In the genomic region with DNA sequence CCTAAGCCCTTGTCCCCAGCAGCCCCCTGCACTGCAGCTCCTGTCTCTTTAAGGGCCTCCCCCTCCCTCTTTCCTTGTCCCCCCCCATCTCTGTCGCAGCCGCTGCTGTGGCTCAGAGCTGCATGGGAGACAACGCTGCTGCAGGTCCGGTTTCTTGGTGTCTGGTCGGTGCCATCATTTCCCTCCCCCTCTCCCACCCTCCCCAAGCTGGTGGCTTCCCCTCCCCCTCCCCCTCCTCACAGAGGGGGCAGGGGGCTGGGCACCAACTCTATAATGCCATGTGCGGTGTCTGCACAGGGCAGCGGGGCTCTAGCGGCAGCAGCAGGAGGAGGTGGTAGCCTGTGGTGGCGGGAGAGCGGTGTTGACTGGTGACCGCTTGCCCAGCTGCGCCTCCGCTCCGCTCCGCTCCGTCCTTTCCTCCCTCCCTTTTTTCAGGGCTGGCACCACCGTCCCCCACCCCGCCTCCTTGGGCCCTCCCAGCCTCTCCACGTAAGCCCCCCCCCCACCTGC, we compare ENCODE assay signal across 7 mouse cellular contexts. TPM values are rescaled to one million over a fixed set of nuclear protein-coding genes. Genes with fewer than 3 reads are reported as not detected.
DNase-seq lines count a peak whose midpoint lies in the region; ATAC-seq and TF ChIP-seq lines count a peak whose summit lies in the region.

No protein-coding gene starts in this region.

- H3K4me1 ChIP-seq in lung, adult 2 months (ENCODE audit: control insufficient read depth, insufficient read depth, low read length) = 0 out of 2 replicates have a peak, but pooled peaks cover 6% of the 10 kb centered on the region
- H3K4me1 ChIP-seq in hindbrain, embryonic 12.5 days = peaks cover 26% of the 10 kb centered on the region
- H3K4me1 ChIP-seq in midbrain, postnatal 0 days (ENCODE audit: insufficient read depth, low read length) = peaks cover 15% of the 10 kb centered on the region

- H3K27me3 ChIP-seq in hindbrain, embryonic 12.5 days = peaks cover 25% of the 10 kb centered on the region
- no peaks in the 10 kb centered on the region for H3K27me3 ChIP-seq in midbrain, postnatal 0 days (ENCODE audit: insufficient read depth, low read length)

- H3K27ac ChIP-seq in hindbrain, embryonic 12.5 days = peak overlapping the region; percentile 91
- H3K27ac ChIP-seq in midbrain, postnatal 0 days (ENCODE audit: low read depth, low read length) = peak overlapping the region; percentile 83

- WGBS in lung, adult 2 months = 1% methylated on average over 10 of the region's 19 CpGs
- WGBS in hindbrain, embryonic 12.5 days = 1% methylated on average over 14 of the region's 19 CpGs
- WGBS in midbrain, postnatal 0 days = 2% methylated on average over 10 of the region's 19 CpGs

- ATAC-seq in hindbrain, embryonic 12.5 days (ENCODE audit: low FRiP score) = peak; percentile 77
- peak; percentile 75 for ATAC-seq in midbrain, postnatal 0 days (ENCODE audit: low FRiP score)

- TF ChIP-seq CTCF in lung, adult 2 months (IDR thresholded peaks at IDR 0.05; ENCODE audit: insufficient read depth, low read length) = no peak
- TF ChIP-seq CTCF in midbrain, postnatal 0 days (IDR thresholded peaks at IDR 0.05) = no peak

- H3K9me3 ChIP-seq in hindbrain, embryonic 12.5 days (replicated peaks) = no peaks in the 10 kb centered on the region
- H3K9me3 ChIP-seq in midbrain, postnatal 0 days (ENCODE audit: low read length) = no peaks in the 10 kb centered on the region

- no peak for TF ChIP-seq POLR2A in lung, adult 2 months (IDR thresholded peaks at IDR 0.05; ENCODE audit: borderline replicate concordance, extremely low read depth, low read depth, low read length)

- H3K9ac ChIP-seq in hindbrain, embryonic 12.5 days = peak overlapping the region; percentile 84
- peak overlapping the region; percentile 87 for H3K9ac ChIP-seq in midbrain, postnatal 0 days (replicated peaks; ENCODE audit: low read length, poor library complexity, severe bottlenecking)

- H3K4me3 ChIP-seq in lung, adult 2 months (replicated peaks; ENCODE audit: extremely low read depth, low read depth, low read length) = peak overlapping the region; percentile 58
- H3K4me3 ChIP-seq in hindbrain, embryonic 12.5 days = peak overlapping the region; percentile 59
- peak overlapping the region; percentile 75 for H3K4me3 ChIP-seq in midbrain, postnatal 0 days (ENCODE audit: low read depth, low read length)

- no peaks in the 10 kb centered on the region for H3K36me3 ChIP-seq in hindbrain, embryonic 12.5 days
- H3K36me3 ChIP-seq in midbrain, postnatal 0 days (ENCODE audit: insufficient read depth, low read length) = peaks cover 4% of the 10 kb centered on the region; the same call in 1 of the 2 replicates

- DNase-seq in lung, adult 2 months = no peak
- DNase-seq in lung, postnatal 36 days = no peak
- DNase-seq in cerebellum, postnatal 36 days = peak; percentile 58 to 65
- DNase-seq in midbrain, postnatal 0 days (ENCODE audit: low spot score) = peak; percentile 73
- no peak for DNase-seq in urinary bladder, adult 18-20 months (ENCODE audit: low spot score in 2 of 2)
- DNase-seq in spleen, adult 12 weeks (ENCODE audit: low spot score) = no peak

- peak overlapping the region; percentile 71 for H3K4me2 ChIP-seq in hindbrain, embryonic 12.5 days (replicated peaks)
- peak overlapping the region; percentile 52 for H3K4me2 ChIP-seq in midbrain, postnatal 0 days (ENCODE audit: low read depth, low read length, poor library complexity, severe bottlenecking)

RNA-seq across cellular contexts. Expression of a gene that starts 8.2 kb away (rescaled TPM):
- polyA plus RNA-seq in lung, adult 2 months (2012; rRNA removed) = not detected in 2 replicates
- polyA plus RNA-seq in hindbrain, embryonic 12.5 days (2016; fragmentation: Nextera tagmentation; extraction: Ambion mirVana) = not detected in 2 replicates
- not detected in 2 replicates for total RNA-seq in midbrain, postnatal 0 days (2014; rRNA removed)
- polyA plus RNA-seq in midbrain, postnatal 0 days (2015; fragmentation: Nextera tagmentation; extraction: Ambion mirVana) = 1.1 TPM in 1 of 2 replicates, not detected in the other

RNA-seq across cellular contexts. Expression of a gene that starts 24.0 kb away (rescaled TPM):
- polyA plus RNA-seq in lung, adult 2 months (2012; rRNA removed) = 0.22 and 0.74 TPM in 2 replicates
- polyA plus RNA-seq in hindbrain, embryonic 12.5 days (2016; fragmentation: Nextera tagmentation; extraction: Ambion mirVana) = 4.3 and 4.4 TPM in 2 replicates
- total RNA-seq in midbrain, postnatal 0 days (2014; rRNA removed) = 53.8 and 64.1 TPM in 2 replicates
- polyA plus RNA-seq in midbrain, postnatal 0 days (2015; fragmentation: Nextera tagmentation; extraction: Ambion mirVana) = 36.3 and 41.2 TPM in 2 replicates

RNA-seq across cellular contexts. Expression of a gene that starts 25.8 kb away (rescaled TPM):
- 11.9 and 13.3 TPM in 2 replicates for polyA plus RNA-seq in lung, adult 2 months (2012; rRNA removed)
- 23.7 and 24.9 TPM in 2 replicates for polyA plus RNA-seq in hindbrain, embryonic 12.5 days (2016; fragmentation: Nextera tagmentation; extraction: Ambion mirVana)
- total RNA-seq in midbrain, postnatal 0 days (2014; rRNA removed) = 52.5 and 60.2 TPM in 2 replicates
- 56.3 and 57.1 TPM in 2 replicates for polyA plus RNA-seq in midbrain, postnatal 0 days (2015; fragmentation: Nextera tagmentation; extraction: Ambion mirVana)

RNA-seq across cellular contexts. Expression of a gene that starts 31.0 kb away (rescaled TPM):
- polyA plus RNA-seq in lung, adult 2 months (2012; rRNA removed) = 135 and 156 TPM in 2 replicates
- polyA plus RNA-seq in hindbrain, embryonic 12.5 days (2016; fragmentation: Nextera tagmentation; extraction: Ambion mirVana) = 286 and 294 TPM in 2 replicates
- 107 and 137 TPM in 2 replicates for total RNA-seq in midbrain, postnatal 0 days (2014; rRNA removed)
- 127 and 135 TPM in 2 replicates for polyA plus RNA-seq in midbrain, postnatal 0 days (2015; fragmentation: Nextera tagmentation; extraction: Ambion mirVana)

RNA-seq across cellular contexts. Expression of a gene that starts 38.5 kb away (rescaled TPM):
- polyA plus RNA-seq in lung, adult 2 months (2012; rRNA removed) = 6.2 and 7.5 TPM in 2 replicates
- polyA plus RNA-seq in hindbrain, embryonic 12.5 days (2016; fragmentation: Nextera tagmentation; extraction: Ambion mirVana) = 30.5 and 35.4 TPM in 2 replicates
- 6.6 and 10.0 TPM in 2 replicates for total RNA-seq in midbrain, postnatal 0 days (2014; rRNA removed)
- 12.2 and 16.3 TPM in 2 replicates for polyA plus RNA-seq in midbrain, postnatal 0 days (2015; fragmentation: Nextera tagmentation; extraction: Ambion mirVana)

Comparison
In these comparisons a context has a peak if more than half of its experiments do, and no peak if none do; other contexts are left out.
1. DNase-seq: peak in cerebellum, postnatal 36 days (2 of 2) and midbrain, postnatal 0 days (single experiment); none in lung, adult 2 months (single experiment), lung, postnatal 36 days (single experiment), urinary bladder, adult 18-20 months (0 of 2) and spleen, adult 12 weeks (single experiment).
2. Peak in every context shown above with its lines, with median percentiles within 50 percentile points of each other: H3K4me3 ChIP-seq.